In genomic region chr16:28446334-28447113, GRCm38 (mm10) we compare ENCODE assay signal across 8 mouse cellular contexts.
DNase-seq lines count a peak whose midpoint lies in the region; ATAC-seq and TF ChIP-seq lines count a peak whose summit lies in the region.

No protein-coding gene starts in this region.

- intact Hi-C loops in gastrocnemius, adult 2 months (cut with DNase I): no loop called here

- DNase-seq in gastrocnemius, adult 2 months: peak; percentile 27
- DNase-seq in gastrocnemius, adult 18-20 months (ENCODE audit: low spot score): no peak
- DNase-seq in cerebellum, adult 11-12 months: peak; percentile 65
- DNase-seq in forebrain, embryonic 14.5 days (ENCODE audit: low spot score): peak; percentile 67
- peak; percentile 65 for DNase-seq in hindbrain, postnatal 0 days (ENCODE audit: low spot score)

- H3K4me3 ChIP-seq in gastrocnemius, adult 2 months: peak overlapping the region; percentile 71
- H3K4me3 ChIP-seq in forebrain, embryonic 14.5 days (ENCODE audit: low read depth, low read length): peak overlapping the region; percentile 76
- peak overlapping the region; percentile 87 for H3K4me3 ChIP-seq in hindbrain, postnatal 0 days (ENCODE audit: low read length)
- H3K4me3 ChIP-seq in limb, embryonic 13.5 days: peak overlapping the region; percentile 76
- H3K4me3 ChIP-seq in neural tube, embryonic 12.5 days: peak overlapping the region; percentile 66

- H3K36me3 ChIP-seq in forebrain, embryonic 14.5 days (ENCODE audit: control insufficient read depth, insufficient read depth, low read length): no peaks in the 10 kb centered on the region
- no peaks in the 10 kb centered on the region for H3K36me3 ChIP-seq in hindbrain, postnatal 0 days (ENCODE audit: insufficient read depth, low read length)
- no peaks in the 10 kb centered on the region for H3K36me3 ChIP-seq in limb, embryonic 13.5 days
- H3K36me3 ChIP-seq in neural tube, embryonic 12.5 days: no peaks in the 10 kb centered on the region

- peak; percentile 11; the same call in 1 of the 2 replicates for TF ChIP-seq CTCF in gastrocnemius, adult 2 months (IDR thresholded peaks at IDR 0.05)
- TF ChIP-seq CTCF in hindbrain, postnatal 0 days (IDR thresholded peaks at IDR 0.05; ENCODE audit: low read depth): no peak; the same call in 1 of the 2 replicates

- no peak overlapping the region for H3K27ac ChIP-seq in gastrocnemius, adult 2 months
- H3K27ac ChIP-seq in forebrain, embryonic 14.5 days (ENCODE audit: low read depth, low read length): peak overlapping the region; percentile 66; the same call in 1 of the 2 replicates
- H3K27ac ChIP-seq in hindbrain, postnatal 0 days: peak overlapping the region; percentile 85
- peak overlapping the region; percentile 64 for H3K27ac ChIP-seq in limb, embryonic 13.5 days
- H3K27ac ChIP-seq in neural tube, embryonic 12.5 days: no peak overlapping the region; the same call in 1 of the 2 replicates

- H3K9me3 ChIP-seq in forebrain, embryonic 14.5 days (replicated peaks; ENCODE audit: control insufficient read depth, low read length): no peaks in the 10 kb centered on the region
- H3K9me3 ChIP-seq in hindbrain, postnatal 0 days (ENCODE audit: low read length): no peaks in the 10 kb centered on the region
- H3K9me3 ChIP-seq in limb, embryonic 13.5 days: no peaks in the 10 kb centered on the region
- H3K9me3 ChIP-seq in neural tube, embryonic 12.5 days: no peaks in the 10 kb centered on the region

- 0 out of 2 replicates have a peak, but pooled peaks cover 11% of the 10 kb centered on the region for H3K27me3 ChIP-seq in forebrain, embryonic 14.5 days (replicated peaks; ENCODE audit: control insufficient read depth, insufficient read depth, low read length)
- H3K27me3 ChIP-seq in hindbrain, postnatal 0 days (ENCODE audit: insufficient read depth, low read length): no peaks in the 10 kb centered on the region
- peaks cover 54% of the 10 kb centered on the region for H3K27me3 ChIP-seq in limb, embryonic 13.5 days
- H3K27me3 ChIP-seq in neural tube, embryonic 12.5 days (replicated peaks): peaks cover 19% of the 10 kb centered on the region

- ATAC-seq in forebrain, embryonic 14.5 days: peak; percentile 74
- ATAC-seq in hindbrain, postnatal 0 days: peak; percentile 78
- peak; percentile 75 for ATAC-seq in limb, embryonic 13.5 days (ENCODE audit: low FRiP score, low read depth)
- ATAC-seq in neural tube, embryonic 12.5 days (ENCODE audit: low FRiP score, low read depth): peak; percentile 78
- ATAC-seq in megakaryocyte-erythroid progenitor cell, adult 5-6 weeks (replicated peaks; ENCODE audit: low FRiP score, low TSS enrichment, poor library complexity, severe bottlenecking): no peak

- peak overlapping the region; percentile 79 for H3K9ac ChIP-seq in forebrain, embryonic 14.5 days (ENCODE audit: low read length)
- peak overlapping the region; percentile 81 for H3K9ac ChIP-seq in hindbrain, postnatal 0 days (replicated peaks; ENCODE audit: low read length)
- H3K9ac ChIP-seq in limb, embryonic 13.5 days: peak overlapping the region; percentile 78
- peak overlapping the region; percentile 69 for H3K9ac ChIP-seq in neural tube, embryonic 12.5 days

- no peaks in the 10 kb centered on the region; the same call in 1 of the 2 replicates for H3K4me1 ChIP-seq in forebrain, embryonic 14.5 days (ENCODE audit: control insufficient read depth, insufficient read depth, low read length)
- 0 out of 2 replicates have a peak, but pooled peaks cover 10% of the 10 kb centered on the region for H3K4me1 ChIP-seq in hindbrain, postnatal 0 days (ENCODE audit: insufficient read depth, low read length)
- H3K4me1 ChIP-seq in limb, embryonic 13.5 days: peaks cover 10% of the 10 kb centered on the region; the same call in 1 of the 2 replicates
- peaks cover 22% of the 10 kb centered on the region for H3K4me1 ChIP-seq in neural tube, embryonic 12.5 days

- WGBS in forebrain, embryonic 14.5 days: under 1% methylated on average over 75 of the region's 82 CpGs
- WGBS in hindbrain, postnatal 0 days: under 1% methylated on average over 68 of the region's 82 CpGs
- 0% methylated on average over 72 of the region's 82 CpGs for WGBS in limb, embryonic 13.5 days
- WGBS in neural tube, embryonic 12.5 days: under 1% methylated on average over 82 of the region's 82 CpGs

- H3K4me2 ChIP-seq in forebrain, embryonic 14.5 days (ENCODE audit: low read length): peak overlapping the region; percentile 95
- H3K4me2 ChIP-seq in hindbrain, postnatal 0 days (ENCODE audit: low read depth, low read length): peak overlapping the region; percentile 84
- H3K4me2 ChIP-seq in limb, embryonic 13.5 days (replicated peaks): peak overlapping the region; percentile 97
- peak overlapping the region; percentile 98 for H3K4me2 ChIP-seq in neural tube, embryonic 12.5 days (replicated peaks)

Comparison
In these comparisons a context has a peak if more than half of its experiments do, and no peak if none do; other contexts are left out.
1. H3K27ac ChIP-seq: peak in forebrain, embryonic 14.5 days (single experiment), hindbrain, postnatal 0 days (single experiment) and limb, embryonic 13.5 days (single experiment); none in gastrocnemius, adult 2 months (single experiment) and neural tube, embryonic 12.5 days (single experiment).
2. Peak in every context shown above with its lines, with median percentiles within 50 percentile points of each other: H3K4me3 ChIP-seq, H3K4me2 ChIP-seq and H3K9ac ChIP-seq.